Mouse (Mus musculus) granulocyte monocyte progenitor cell, adult 5-6 weeks (primary cell): ENCODE measurements around the gene Sigirr. TPM values are rescaled to one million over a fixed set of nuclear protein-coding genes. Genes with fewer than 3 reads are reported as not detected.
A peak's percentile ranks its signal among the peaks of the same experiment; 100 is the strongest.

Source experiments
- ATAC-seq: replicated peaks from 2 replicates; pipeline ENCODE4 v1.8.0; 2016; ENCODE audit warnings: mild to moderate bottlenecking, moderate TSS enrichment, inconsistent platforms; ENCODE audit not compliant: poor library complexity, severe bottlenecking
- total RNA-seq, 2 experiments: library from RNA; stranded (forward) in 1 of 2; stranded (reverse) in 1 of 2; fragments of 200-712, 200-1000 nt in 1 of 2; fragments of >200 nt in 1 of 2; fragmentation: Nextera tagmentation in 1 of 2; gene quantifications; 2 replicates each; pipeline ENCODE4 v1.2.3; 2014 to 2017

The Sigirr gene
- total RNA-seq (2014; fragmentation: Nextera tagmentation) (16.9 and 30.9 TPM in 2 replicates), total RNA-seq (2017) (16.6 and 20.2 TPM in 2 replicates)

- peak; percentile 23; the same call in 1 of the 2 replicates for ATAC-seq
Measured at GRCm38 (mm10) chr7:141099911-141100691, at the start of gene Sigirr. Gene Sigirr (minus strand): TSS chr7:141100572.

- ATAC-seq, result no peak
Measured at GRCm38 (mm10) chr7:141148639-141149038, 48.3 kb upstream of the Sigirr start.

- no peak for ATAC-seq
Measured at GRCm38 (mm10) chr7:141147044-141147443, 46.7 kb upstream of the Sigirr start.

- ATAC-seq, result no peak
Measured at GRCm38 (mm10) chr7:141146043-141146595, 45.7 kb upstream of the Sigirr start.

- no peak for ATAC-seq
Measured at GRCm38 (mm10) chr7:141145403-141145802, 45.0 kb upstream of the Sigirr start.

- peak; percentile 77 for ATAC-seq
Measured at GRCm38 (mm10) chr7:141144650-141145049, 44.3 kb upstream of the Sigirr start.

- no peak for ATAC-seq
Measured at GRCm38 (mm10) chr7:141143861-141144260, 43.5 kb upstream of the Sigirr start.

GRCm38 (mm10) chr7:141143112-141143511 lies 42.7 kb upstream of the Sigirr start:
- ATAC-seq, result peak; percentile 89

- no peak for ATAC-seq
Measured at GRCm38 (mm10) chr7:141141326-141141725, 41.0 kb upstream of the Sigirr start.

GRCm38 (mm10) chr7:141131904-141132755 lies 31.8 kb upstream of the Sigirr start:
- no peak for ATAC-seq

GRCm38 (mm10) chr7:141131024-141131820 lies 30.9 kb upstream of the Sigirr start:
- ATAC-seq, result peak; percentile 98

GRCm38 (mm10) chr7:141123517-141123856 lies 23.1 kb upstream of the Sigirr start:
- ATAC-seq, result no peak

GRCm38 (mm10) chr7:141122689-141123516 lies 22.5 kb upstream of the Sigirr start:
- peak; percentile 96 for ATAC-seq

- 0 out of 2 replicates have a peak, but pooled peaks have one; percentile 24 for ATAC-seq
Measured at GRCm38 (mm10) chr7:141122245-141122644, 21.9 kb upstream of the Sigirr start, which contains the start of gene Ptdss2. Gene Ptdss2 (plus strand): TSS chr7:141122382.

- no peak for ATAC-seq
Measured at GRCm38 (mm10) chr7:141121051-141121531, 20.7 kb upstream of the Sigirr start.

GRCm38 (mm10) chr7:141120605-141121004 lies 20.2 kb upstream of the Sigirr start:
- ATAC-seq, result no peak

GRCm38 (mm10) chr7:141119487-141119886 lies 19.1 kb upstream of the Sigirr start:
- no peak for ATAC-seq

- no peak for ATAC-seq
Measured at GRCm38 (mm10) chr7:141117636-141118035, 17.3 kb upstream of the Sigirr start, which contains the start of gene Ano9. Gene Ano9 (minus strand): TSS chr7:141117806.

GRCm38 (mm10) chr7:141115874-141116273 lies 15.5 kb upstream of the Sigirr start:
- no peak for ATAC-seq
